Mouse (Mus musculus) forebrain, embryonic 14.5 days (tissue): ENCODE results near the gene Scube1. TPM values are rescaled to one million over a fixed set of nuclear protein-coding genes. Genes with fewer than 3 reads are reported as not detected.

ENCODE experiments used
- ATAC-seq: fragments of 200-750 bp; cut with Nextera tagmentation; 2 replicates; pipeline ENCODE4 v1.8.0; 2017; ENCODE audit warnings: mild to moderate bottlenecking, moderate library complexity
- DNase-seq: peaks from one replicate; pipeline ENCODE4 v3.0.0-alpha.2; 2015; ENCODE audit warnings: low spot score
- H3K27ac ChIP-seq: fragments of 300-500 bp; sonication (generic); 2 replicates; pipeline ENCODE4 v1.5.1; 2014; ENCODE audit warnings: low read depth, mild to moderate bottlenecking, control low read depth, low read length, moderate library complexity
- H3K27me3 ChIP-seq: fragments of 300-500 bp; sonication (generic); replicated peaks from 2 replicates; pipeline ENCODE4 v1.6.1; 2014; ENCODE audit warnings: low read length, control low read depth, mixed read lengths; ENCODE audit not compliant: control insufficient read depth, insufficient read depth
- H3K36me3 ChIP-seq: fragments of 300-500 bp; sonication (generic); 2 replicates; pipeline ENCODE4 v1.6.1; 2014; ENCODE audit warnings: low read length, control low read depth; ENCODE audit not compliant: control insufficient read depth, insufficient read depth
- H3K4me1 ChIP-seq: fragments of 300-500 bp; sonication (generic); 2 replicates; pipeline ENCODE4 v1.6.1; 2014; ENCODE audit warnings: antibody characterized with exemption, low read length, control low read depth; ENCODE audit not compliant: control insufficient read depth, insufficient read depth
- H3K4me2 ChIP-seq: fragments of 300-500 bp; sonication (generic); 2 replicates; pipeline ENCODE4 v1.6.1; 2014; ENCODE audit warnings: mild to moderate bottlenecking, control low read depth, low read length
- H3K4me3 ChIP-seq: fragments of 300-500 bp; sonication (generic); 2 replicates; pipeline ENCODE4 v1.5.1; 2014; ENCODE audit warnings: low read depth, low read length, control low read depth
- H3K9ac ChIP-seq: fragments of 300-500 bp; sonication (generic); 2 replicates; pipeline ENCODE4 v1.6.1; 2014; ENCODE audit warnings: mild to moderate bottlenecking, low read length, control low read depth, moderate library complexity
- H3K9me3 ChIP-seq: fragments of 300-500 bp; sonication (generic); replicated peaks from 2 replicates; pipeline ENCODE4 v1.6.1; 2016; ENCODE audit warnings: low read length, control low read depth, mixed read lengths; ENCODE audit not compliant: control insufficient read depth
- WGBS: fragments of 180-500 bp; shearing (Covaris S2); extraction: QIAGEN DNeasy Blood & Tissue Kit; methylation state at CpG from one replicate; pipeline ENCODE4 v1.1.7; 2014; 5-methylcytosine and 5-hydroxymethylcytosine counted together
- polyA plus RNA-seq: library from polyadenylated mRNA; unstranded; fragments of >200 nt; fragmentation: Nextera tagmentation; extraction: Ambion mirVana; gene quantifications from 2 replicates; pipeline ENCODE4 v1.2.1, GENCODE M21; 2014

The Scube1 gene
- polyA plus RNA-seq = 8.2 and 13.6 TPM in 2 replicates

GRCm38 (mm10) chr15:83724886-83725269 lies at the start of gene Scube1:
TSS of gene Scube1 (minus strand) at chr15:83725021.
- Histone ChIP-seq H3K36me3 (peaks cover 5% of the 10 kb centered on the region; the same call in 1 of the 2 replicates), H3K4me2 (peak within 1 kb of the TSS; percentile 80), H3K9me3 (no peaks in the 10 kb centered on the region), H3K4me1 (peaks cover 8% of the 10 kb centered on the region), H3K27ac (peak within 1 kb of the TSS; percentile 48; the same call in 1 of the 2 replicates), H3K4me3 (peak within 1 kb of the TSS; percentile 68), H3K27me3 (peaks cover 20% of the 10 kb centered on the region; the same call in 1 of the 2 replicates), H3K9ac (peak within 1 kb of the TSS; percentile 70)
- ATAC-seq (peak; percentile 98), DNase-seq (peak; percentile 96)
- under 1% methylated on average over 35 of the region's 51 CpGs for WGBS

DNA sequence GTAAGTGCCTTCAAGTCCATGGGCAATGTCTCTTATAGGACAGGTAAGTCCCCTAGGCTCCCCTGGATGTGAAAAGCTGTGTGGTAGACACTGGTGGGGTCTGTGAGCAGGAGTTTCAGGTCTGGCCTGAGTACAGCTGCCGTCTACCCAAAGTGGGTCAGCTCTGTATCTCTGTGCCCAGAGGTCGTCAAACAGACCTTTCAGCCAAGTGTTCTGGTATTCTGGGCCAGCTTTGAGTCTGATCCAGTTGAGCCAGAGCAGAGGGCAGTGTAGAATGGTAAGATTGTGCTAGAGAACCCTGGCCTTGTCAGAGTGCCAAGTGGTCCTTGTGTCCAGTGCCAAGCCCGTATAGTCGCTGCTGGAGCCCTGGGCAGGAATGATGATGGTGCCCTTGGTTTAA lies 48.1 kb upstream of the Scube1 start:
- no peaks in the 10 kb centered on the region for H3K36me3 ChIP-seq
- H3K4me3 ChIP-seq = no peak overlapping the region
- H3K4me2 ChIP-seq = no peak overlapping the region
- H3K9me3 ChIP-seq = no peaks in the 10 kb centered on the region
- no peak for DNase-seq
- 86% methylated on average over 4 of the region's 4 CpGs for WGBS
- no peaks in the 10 kb centered on the region for H3K27me3 ChIP-seq
- H3K27ac ChIP-seq = no peak overlapping the region
- H3K9ac ChIP-seq = no peak overlapping the region
- ATAC-seq = no peak
- H3K4me1 ChIP-seq = peaks cover 13% of the 10 kb centered on the region; the same call in 1 of the 2 replicates

DNA sequence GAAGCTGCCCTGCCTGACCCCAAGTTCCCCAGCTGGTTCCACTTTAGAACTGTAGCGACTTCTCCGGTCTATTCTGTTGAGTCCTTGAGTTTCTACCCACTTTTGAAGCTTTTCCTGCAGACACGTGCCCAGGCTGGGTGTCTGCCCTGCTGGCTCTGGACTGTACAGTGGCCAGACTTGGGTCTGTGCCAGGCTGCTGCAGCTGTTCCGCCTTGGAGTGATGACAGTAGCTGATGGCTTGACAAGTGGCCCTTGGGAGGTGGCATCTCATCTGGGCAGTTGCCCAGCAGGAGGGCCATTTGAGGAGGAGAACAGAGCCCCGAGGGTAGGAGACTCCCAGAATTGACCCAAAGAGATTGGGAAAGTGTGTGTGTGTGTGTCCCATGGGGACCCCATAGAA lies 47.6 kb upstream of the Scube1 start:
- H3K9me3 ChIP-seq = no peaks in the 10 kb centered on the region
- H3K27ac ChIP-seq = no peak overlapping the region; the same call in 1 of the 2 replicates
- H3K4me3 ChIP-seq = no peak overlapping the region
- DNase-seq = peak; percentile 27
- WGBS = 59% methylated on average over 5 of the region's 5 CpGs
- H3K4me2 ChIP-seq = no peak overlapping the region
- no peaks in the 10 kb centered on the region for H3K27me3 ChIP-seq
- ATAC-seq = peak; percentile 16; the same call in 1 of the 2 replicates
- H3K9ac ChIP-seq = no peak overlapping the region
- H3K4me1 ChIP-seq = peaks cover 13% of the 10 kb centered on the region; the same call in 1 of the 2 replicates
- no peaks in the 10 kb centered on the region for H3K36me3 ChIP-seq

DNA sequence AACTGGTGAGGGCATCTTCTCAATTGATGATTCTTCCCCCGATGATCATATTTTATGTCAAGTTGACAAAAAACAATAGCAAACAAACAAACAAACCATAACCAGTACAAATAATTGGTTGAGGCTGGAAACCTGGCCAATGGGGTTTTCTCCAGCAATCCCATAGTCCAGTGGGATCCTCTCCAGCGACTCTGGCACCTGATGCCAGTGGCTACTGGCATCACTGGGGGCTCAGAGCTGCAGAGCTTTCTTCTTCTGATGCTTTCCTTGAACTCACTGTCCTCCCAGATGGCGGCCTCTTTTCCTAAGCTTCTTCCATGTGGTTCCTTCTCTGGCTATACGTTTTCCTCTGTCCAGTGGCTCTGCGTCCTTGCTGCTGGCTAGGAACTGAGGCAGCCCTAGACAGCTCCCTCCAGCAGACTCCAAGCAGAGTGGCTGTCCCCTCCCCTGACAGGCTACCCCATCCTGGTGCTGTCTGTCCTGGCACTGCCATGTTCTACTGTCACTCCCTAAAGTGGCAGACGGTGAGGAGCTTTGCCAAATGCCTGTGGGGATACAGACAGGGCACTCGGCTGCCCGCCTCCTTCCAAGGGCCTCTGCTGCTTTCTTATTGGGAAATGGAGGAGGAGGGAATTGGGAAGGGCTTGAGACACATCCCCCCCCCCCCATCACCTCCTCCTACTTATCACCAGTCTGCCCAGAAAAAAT lies 46.7 kb upstream of the Scube1 start:
- H3K27ac ChIP-seq = peak overlapping the region; percentile 78
- H3K4me1 ChIP-seq = peaks cover 13% of the 10 kb centered on the region; the same call in 1 of the 2 replicates
- no peak overlapping the region for H3K9ac ChIP-seq
- no peak overlapping the region for H3K4me2 ChIP-seq
- no peaks in the 10 kb centered on the region for H3K9me3 ChIP-seq
- no peaks in the 10 kb centered on the region for H3K36me3 ChIP-seq
- H3K27me3 ChIP-seq = no peaks in the 10 kb centered on the region
- H3K4me3 ChIP-seq = no peak overlapping the region
- DNase-seq (peak; percentile 86), ATAC-seq (peak; percentile 84)
- WGBS = 59% methylated on average over 8 of the region's 8 CpGs

DNA sequence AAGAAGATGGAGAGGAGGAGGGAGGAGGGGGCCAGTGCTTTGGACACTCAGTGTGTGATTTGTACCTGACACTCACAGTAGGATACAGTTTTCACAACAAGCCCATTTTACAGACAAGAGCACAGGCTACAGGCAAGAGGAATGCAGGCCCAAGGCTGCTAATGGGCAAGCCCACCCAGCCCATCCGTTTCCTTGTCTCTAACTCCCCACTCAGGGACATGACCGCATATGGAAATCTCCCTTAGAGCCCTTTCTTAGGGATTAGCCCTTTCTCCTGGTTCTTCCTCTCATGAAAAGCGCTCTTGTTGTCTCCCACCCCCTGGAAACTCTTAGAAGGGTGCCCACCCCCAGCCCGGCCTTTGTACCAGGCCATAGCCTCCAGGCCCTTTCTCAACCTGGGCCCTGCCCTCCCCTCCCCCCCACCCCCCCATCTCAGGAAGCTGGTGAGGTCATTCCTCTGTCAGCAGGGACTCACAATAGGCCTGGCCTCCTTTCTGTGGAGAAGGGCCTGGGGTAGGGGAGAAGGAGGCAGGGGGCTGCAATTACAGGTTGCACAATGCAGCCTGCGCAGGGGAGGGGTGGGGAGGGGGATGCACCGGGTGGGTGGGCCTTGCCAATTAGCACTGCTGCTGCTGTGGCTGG lies 40.7 kb upstream of the Scube1 start:
- peak overlapping the region; percentile 58; the same call in 1 of the 2 replicates for H3K27ac ChIP-seq
- WGBS = 7% methylated on average over 6 of the region's 6 CpGs
- H3K4me2 ChIP-seq = no peak overlapping the region

GRCm38 (mm10) chr15:83761512-83761911 lies 36.7 kb upstream of the Scube1 start:
- no peak for DNase-seq
- Histone ChIP-seq H3K36me3 (no peaks in the 10 kb centered on the region), H3K4me3 (no peak overlapping the region), H3K27me3 (no peaks in the 10 kb centered on the region), H3K4me1 (peaks cover 7% of the 10 kb centered on the region; the same call in 1 of the 2 replicates), H3K9ac (no peak overlapping the region), H3K4me2 (no peak overlapping the region), H3K9me3 (no peaks in the 10 kb centered on the region), H3K27ac (peak overlapping the region; percentile 24; the same call in 1 of the 2 replicates)
- WGBS = 82% methylated on average over 13 of the region's 13 CpGs
- no peak for ATAC-seq

More for the DNA sequence above, 40.7 kb upstream of the Scube1 start:
- Histone ChIP-seq H3K4me1 (peaks cover 8% of the 10 kb centered on the region; the same call in 1 of the 2 replicates), H3K4me3 (no peak overlapping the region), H3K9ac (no peak overlapping the region), H3K27me3 (no peaks in the 10 kb centered on the region), H3K9me3 (no peaks in the 10 kb centered on the region), H3K36me3 (no peaks in the 10 kb centered on the region)
- ATAC-seq (peak; percentile 82), DNase-seq (peak; percentile 74)

GRCm38 (mm10) chr15:83760683-83761082 lies 35.9 kb upstream of the Scube1 start:
- 3% methylated on average over 10 of the region's 10 CpGs for WGBS
- ATAC-seq (peak; percentile 71), DNase-seq (peak; percentile 71)
- Histone ChIP-seq H3K4me1 (peaks cover under 1% of the 10 kb centered on the region; the same call in 1 of the 2 replicates), H3K9ac (no peak overlapping the region), H3K27ac (no peak overlapping the region), H3K4me2 (no peak overlapping the region), H3K4me3 (no peak overlapping the region), H3K36me3 (no peaks in the 10 kb centered on the region), H3K9me3 (no peaks in the 10 kb centered on the region), H3K27me3 (no peaks in the 10 kb centered on the region)

- WGBS = 8% methylated on average over 4 of the region's 4 CpGs
- H3K27ac ChIP-seq = no peak overlapping the region
These were observed 34.1 kb upstream of the Scube1 start for GRCm38 (mm10) chr15:83758958-83759357.

More at GRCm38 (mm10) chr15:83758958-83759357, 34.1 kb upstream of the Scube1 start:
- Histone ChIP-seq H3K9ac (peak overlapping the region; percentile 29; the same call in 1 of the 2 replicates), H3K9me3 (no peaks in the 10 kb centered on the region), H3K4me2 (no peak overlapping the region), H3K36me3 (no peaks in the 10 kb centered on the region), H3K27me3 (no peaks in the 10 kb centered on the region), H3K4me3 (no peak overlapping the region), H3K4me1 (no peaks in the 10 kb centered on the region)
- DNase-seq (peak; percentile 50), ATAC-seq (no peak)
